Mouse (Mus musculus) midbrain, embryonic 12.5 days (tissue): Measurements from ENCODE around the gene 6430550D23Rik. TPM values are rescaled to one million over a fixed set of nuclear protein-coding genes. Genes with fewer than 3 reads are reported as not detected.
"Not testable (repeated sequence)": the region's sequence is repeated elsewhere in the genome, so short reads cannot be mapped to it uniquely, and the experiment has no call there.

Source experiments
- ATAC-seq: fragments of 200-750 bp; cut with Nextera tagmentation; 2 replicates; pipeline ENCODE4 v1.8.0; 2017; ENCODE audit warnings: low read depth, moderate TSS enrichment, moderate library complexity; ENCODE audit not compliant: low FRiP score
- H3K27ac ChIP-seq: fragments of 300-500 bp; sonication (generic); replicated peaks from 2 replicates; pipeline ENCODE4 v1.5.1; 2016; ENCODE audit warnings: mild to moderate bottlenecking
- H3K27me3 ChIP-seq: fragments of 300-500 bp; sonication (generic); 2 replicates; pipeline ENCODE4 v1.6.1; 2016; ENCODE audit warnings: mild to moderate bottlenecking
- H3K36me3 ChIP-seq: fragments of 300-500 bp; sonication (generic); 2 replicates; pipeline ENCODE4 v1.6.1; 2016
- H3K4me1 ChIP-seq: fragments of 300-500 bp; sonication (generic); 2 replicates; pipeline ENCODE4 v1.6.1; 2016
- H3K4me2 ChIP-seq: fragments of 300-500 bp; sonication (generic); replicated peaks from 2 replicates; pipeline ENCODE4 v1.6.1; 2016; ENCODE audit warnings: mild to moderate bottlenecking, moderate library complexity
- H3K4me3 ChIP-seq: fragments of 300-500 bp; sonication (generic); 2 replicates; pipeline ENCODE4 v1.5.1; 2016; ENCODE audit warnings: mild to moderate bottlenecking
- H3K9ac ChIP-seq: fragments of 300-500 bp; sonication (generic); replicated peaks from 2 replicates; pipeline ENCODE4 v1.6.1; 2016; ENCODE audit warnings: mild to moderate bottlenecking, moderate library complexity
- H3K9me3 ChIP-seq: fragments of 300-500 bp; sonication (generic); 2 replicates; pipeline ENCODE4 v1.6.1; 2016; ENCODE audit warnings: mild to moderate bottlenecking
- WGBS: fragments of 180-500 bp; shearing (Covaris S2); methylation state at CpG from one replicate; pipeline ENCODE4 v1.1.7; 2016; 5-methylcytosine and 5-hydroxymethylcytosine counted together
- polyA plus RNA-seq: library from polyadenylated mRNA; unstranded; fragments of >200 nt; fragmentation: Nextera tagmentation; extraction: Ambion mirVana; gene quantifications from 2 replicates; pipeline ENCODE4 v1.2.1, GENCODE M21; 2016

Gene 6430550D23Rik
- polyA plus RNA-seq, 1 experiment from 2014 or later: 1.2 TPM

DNA sequence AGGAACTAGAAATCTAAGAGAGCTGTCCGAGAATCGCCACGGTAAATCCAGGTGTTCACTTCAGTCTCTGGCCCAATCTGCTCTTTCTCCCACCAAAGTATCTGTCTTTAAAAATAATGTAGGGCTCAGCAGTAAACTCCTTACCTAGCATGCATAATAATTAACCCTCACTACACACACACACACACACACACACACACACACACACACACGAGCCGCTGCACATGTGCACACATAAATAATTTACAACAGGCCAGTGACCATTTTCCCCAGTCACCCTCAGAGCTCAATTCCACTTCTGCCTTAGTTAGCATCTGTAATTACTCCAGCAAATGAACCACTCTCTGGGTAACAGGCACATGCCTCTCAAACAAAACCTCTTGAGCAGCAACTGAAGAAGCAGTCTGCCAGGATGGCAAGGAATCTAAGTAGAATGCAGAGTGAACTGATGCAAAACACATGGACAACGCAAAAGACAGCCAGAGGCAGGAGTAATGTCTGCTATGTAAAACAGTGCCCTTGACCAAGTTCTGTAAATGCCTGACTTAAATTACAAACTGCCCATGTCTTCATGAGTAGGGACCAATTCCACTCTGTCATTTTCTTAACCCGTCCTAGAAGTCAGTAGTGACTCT is 78.9 kb downstream of the 6430550D23Rik start:
- H3K9ac ChIP-seq: no peak overlapping the region
- WGBS: 82% methylated on average over 7 of the region's 7 CpGs
- H3K4me2 ChIP-seq: peak overlapping the region; percentile 82
- peak overlapping the region; percentile 68 for H3K4me3 ChIP-seq
- ATAC-seq: no peak
- 0 out of 2 replicates have a peak, but pooled peaks cover 4% of the 10 kb centered on the region for H3K36me3 ChIP-seq
- no peaks in the 10 kb centered on the region for H3K27me3 ChIP-seq
- peaks cover 16% of the 10 kb centered on the region for H3K4me1 ChIP-seq
- no peaks in the 10 kb centered on the region for H3K9me3 ChIP-seq
- no peak overlapping the region for H3K27ac ChIP-seq

DNA sequence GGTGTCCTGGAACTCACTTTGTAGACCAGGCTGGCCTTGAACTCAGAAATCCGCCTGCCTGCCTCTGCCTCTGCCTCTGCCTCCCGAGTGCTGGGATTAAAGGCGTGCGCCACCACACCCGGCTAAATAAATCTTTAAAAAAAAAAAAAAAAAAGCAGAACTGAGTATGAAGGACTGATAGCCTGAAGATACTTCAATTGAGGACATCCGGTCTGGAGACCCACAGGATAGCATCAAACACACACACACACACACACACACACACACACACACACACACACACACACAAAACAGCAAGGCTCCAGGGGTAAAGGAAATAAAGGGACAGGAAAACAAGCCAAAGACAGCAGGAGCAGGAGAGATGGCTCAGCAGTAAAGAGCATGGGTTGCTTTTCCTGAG is 82.6 kb downstream of the 6430550D23Rik start:
- H3K36me3 ChIP-seq, H3K9me3 ChIP-seq, H3K27me3 ChIP-seq, ATAC-seq, H3K9ac ChIP-seq, H3K27ac ChIP-seq, H3K4me3 ChIP-seq, H3K4me2 ChIP-seq: not testable (repeated sequence)
- H3K4me1 ChIP-seq: peaks cover 11% of the 10 kb centered on the region
- WGBS: 89% methylated on average over 6 of the region's 6 CpGs

Other genes with a start within 250 kb of the 6430550D23Rik start
- gene Mmp24, start 232.6 kb downstream of the 6430550D23Rik start, polyA plus RNA-seq: 4.9 and 5.2 TPM in 2 replicates
- 14.4 and 14.7 TPM in 2 replicates for gene BC029722, start 188.6 kb downstream of the 6430550D23Rik start, polyA plus RNA-seq
- gene Eif6, start 181.1 kb downstream of the 6430550D23Rik start, polyA plus RNA-seq: 165 and 179 TPM in 2 replicates
- 0.26 and 0.47 TPM in 2 replicates for gene Fam83c, start 173.1 kb downstream of the 6430550D23Rik start, polyA plus RNA-seq
- 73.7 and 87.6 TPM in 2 replicates for gene Uqcc1, start 77.7 kb downstream of the 6430550D23Rik start, polyA plus RNA-seq
- gene Gm15557, start 67.2 kb downstream of the 6430550D23Rik start, polyA plus RNA-seq: not detected in 2 replicates
- gene Gdf5, start 62.6 kb downstream of the 6430550D23Rik start, polyA plus RNA-seq: 0.59 and 1.0 TPM in 2 replicates
- gene Cep250, start 51.5 kb downstream of the 6430550D23Rik start, polyA plus RNA-seq: 26.3 and 27.3 TPM in 2 replicates
- 220 and 236 TPM in 2 replicates for gene Ergic3, start 68 bp upstream of the 6430550D23Rik start, polyA plus RNA-seq
- not detected in 2 replicates for gene Fer1l4, start 45.0 kb upstream of the 6430550D23Rik start, polyA plus RNA-seq
- 8.6 and 8.9 TPM in 2 replicates for gene Spag4, start 57.2 kb upstream of the 6430550D23Rik start, polyA plus RNA-seq
- 53.2 and 55.5 TPM in 2 replicates for gene Cpne1, start 104.0 kb upstream of the 6430550D23Rik start, polyA plus RNA-seq
- 47.4 and 49.5 TPM in 2 replicates for gene Rbm12, start 104.0 kb upstream of the 6430550D23Rik start, polyA plus RNA-seq
- gene Gm28036, start 119.1 kb upstream of the 6430550D23Rik start, polyA plus RNA-seq: 24.0 and 33.3 TPM in 2 replicates
- 422 and 434 TPM in 2 replicates for gene Romo1, start 136.1 kb upstream of the 6430550D23Rik start, polyA plus RNA-seq
- gene Nfs1, start 136.2 kb upstream of the 6430550D23Rik start, polyA plus RNA-seq: 32.1 and 32.7 TPM in 2 replicates
- 697 and 698 TPM in 2 replicates for gene Rbm39, start 172.3 kb upstream of the 6430550D23Rik start, polyA plus RNA-seq
- gene Phf20, start 188.5 kb upstream of the 6430550D23Rik start, polyA plus RNA-seq: 91.8 and 96.6 TPM in 2 replicates